Mouse (Mus musculus) E14TG2a.4 (cell line): ENCODE results near the gene Asic1.
A peak's percentile ranks its signal among the peaks of the same experiment; 100 is the strongest.

ENCODE experiments used
- H3K27me3 ChIP-seq: 2 replicates; pipeline ENCODE4 v1.6.1; 2014; ENCODE audit warnings: low read length, control low read depth; ENCODE audit not compliant: insufficient read depth
- H3K36me3 ChIP-seq: 2 replicates; pipeline ENCODE4 v1.6.1; 2014; ENCODE audit warnings: low read length, control low read depth; ENCODE audit not compliant: insufficient read depth
- H3K4me1 ChIP-seq: replicated peaks from 2 replicates; pipeline ENCODE4 v1.6.1; 2014; ENCODE audit warnings: low read depth, low read length, control low read depth
- H3K4me3 ChIP-seq: replicated peaks from 2 replicates; pipeline ENCODE4 v1.5.1; 2014; ENCODE audit warnings: mild to moderate bottlenecking, low read length
- H3K9me3 ChIP-seq: 2 replicates; pipeline ENCODE4 v1.6.1; 2014; ENCODE audit warnings: low read length, control low read depth
- CTCF ChIP-seq: conservative IDR thresholded peaks from 2 replicates; pipeline ENCODE4 v1.5.1; 2014; ENCODE audit warnings: low read length
- NANOG ChIP-seq: IDR thresholded peaks from 2 replicates; pipeline ENCODE4 v1.6.1; 2014; ENCODE audit warnings: borderline replicate concordance, low read length, mixed read lengths
- POU5F1 ChIP-seq: IDR thresholded peaks from 2 replicates; pipeline ENCODE4 v1.6.1; 2014; ENCODE audit warnings: low read length, borderline replicate concordance

Asic1 gene

DNA sequence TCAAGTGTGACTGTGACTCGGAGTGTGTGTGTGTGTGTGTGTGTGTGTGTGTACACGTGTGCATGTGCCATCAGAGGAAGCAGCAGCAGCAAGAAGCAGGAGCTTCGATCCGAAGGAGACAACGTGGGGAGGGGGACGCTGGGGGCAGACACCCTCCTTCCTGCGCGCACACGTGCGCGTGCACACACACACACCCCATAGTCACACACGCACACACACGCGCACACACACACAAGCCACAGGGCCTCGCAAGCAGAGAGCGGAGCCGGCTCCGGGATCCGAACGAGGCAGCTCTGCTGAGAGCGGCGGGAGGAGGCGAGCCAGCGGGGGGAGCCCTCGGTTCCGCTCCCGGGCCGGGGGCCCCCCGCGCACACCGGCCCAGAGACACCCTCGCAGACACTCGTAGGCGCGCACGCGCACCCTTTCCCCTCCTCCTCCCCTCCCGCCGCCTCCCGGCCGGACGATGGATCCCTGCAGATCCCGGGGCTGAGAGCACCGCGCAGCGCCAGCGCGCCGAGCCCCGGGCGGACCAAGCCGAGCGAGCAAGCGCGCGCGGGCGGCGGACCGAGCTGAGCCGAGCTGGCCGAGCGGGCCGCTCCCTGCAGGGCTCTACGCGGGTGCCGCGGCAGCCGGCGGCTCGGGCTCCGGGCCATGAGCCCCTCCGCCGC, at the start of gene Asic1:
Gene Asic1 (plus strand): TSS at position 215 of the 668 bp plus-strand sequence.
- Histone ChIP-seq H3K9me3 (no peaks in the 10 kb centered on the region), H3K36me3 (peaks cover 9% of the 10 kb centered on the region), H3K4me1 (peaks cover 48% of the 10 kb centered on the region), H3K4me3 (peak within 1 kb of the TSS; percentile 87), H3K27me3 (peaks cover 71% of the 10 kb centered on the region)
- TF ChIP-seq POU5F1 (no peak), CTCF (no peak), NANOG (no peak)

GRCm38 (mm10) chr15:99622063-99622462, 48.1 kb upstream of the Asic1 start:
- Histone ChIP-seq H3K36me3 (peaks cover 80% of the 10 kb centered on the region), H3K4me1 (0 out of 2 replicates have a peak, but pooled peaks cover 3% of the 10 kb centered on the region), H3K4me3 (no peak overlapping the region), H3K27me3 (no peaks in the 10 kb centered on the region), H3K9me3 (no peaks in the 10 kb centered on the region)
- TF ChIP-seq NANOG = no peak
- no peak for TF ChIP-seq POU5F1
- TF ChIP-seq CTCF = no peak

DNA sequence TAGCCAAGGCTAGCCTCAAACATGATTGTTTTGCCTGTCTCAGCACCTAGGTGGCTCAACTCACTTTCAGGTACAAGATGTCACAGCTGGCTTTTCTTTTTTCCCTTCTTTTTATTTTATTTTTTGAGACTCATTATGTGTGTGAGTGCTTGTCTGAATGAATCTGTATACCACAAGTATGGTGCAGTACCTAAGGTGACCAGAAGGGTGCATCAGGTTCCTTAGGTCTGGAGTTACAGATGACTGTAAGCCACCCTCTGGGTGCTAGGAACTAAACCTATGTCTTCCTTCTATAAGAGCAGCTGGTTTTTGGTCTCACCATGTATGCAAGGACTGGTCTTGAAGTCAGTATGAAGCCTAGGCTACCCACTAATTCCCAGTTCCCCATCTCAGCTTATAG, 38.5 kb upstream of the Asic1 start:
- no peak overlapping the region for H3K4me3 ChIP-seq
- 0 out of 2 replicates have a peak, but pooled peaks cover 4% of the 10 kb centered on the region for H3K4me1 ChIP-seq
- no peaks in the 10 kb centered on the region for H3K27me3 ChIP-seq
- peaks cover 98% of the 10 kb centered on the region for H3K36me3 ChIP-seq
- peak; percentile 64 for TF ChIP-seq CTCF
- no peak for TF ChIP-seq NANOG
- no peaks in the 10 kb centered on the region for H3K9me3 ChIP-seq

DNA sequence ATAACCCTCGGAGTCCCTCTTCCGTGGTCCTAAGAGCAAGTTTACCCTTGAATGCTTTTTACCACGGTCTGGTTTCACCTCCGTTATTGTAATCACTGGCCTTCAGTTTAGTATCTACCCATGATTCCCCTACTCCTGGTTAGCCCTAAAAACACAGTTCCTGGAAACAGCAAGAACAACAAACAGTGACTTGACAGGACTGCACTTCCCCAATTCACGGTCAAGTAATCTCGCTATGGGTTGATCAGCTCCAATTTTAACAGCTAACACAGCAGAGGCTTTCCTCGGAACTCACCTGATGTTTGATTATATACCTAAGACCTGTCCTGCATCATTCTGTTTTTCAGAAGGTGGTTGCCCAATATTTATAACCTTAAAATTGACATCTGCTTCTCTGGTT, 35.5 kb upstream of the Asic1 start:
- peaks cover 98% of the 10 kb centered on the region for H3K36me3 ChIP-seq
- TF ChIP-seq CTCF (no peak), NANOG (no peak), POU5F1 (no peak)
- H3K27me3 ChIP-seq = no peaks in the 10 kb centered on the region

GRCm38 (mm10) chr15:99637405-99638123, 32.6 kb upstream of the Asic1 start:
- TF ChIP-seq POU5F1 (no peak), NANOG (no peak), CTCF (no peak)
- no peaks in the 10 kb centered on the region for H3K27me3 ChIP-seq

More for the DNA sequence above, 35.5 kb upstream of the Asic1 start:
- H3K9me3 ChIP-seq = no peaks in the 10 kb centered on the region
- H3K4me1 ChIP-seq = peaks cover 23% of the 10 kb centered on the region
- H3K4me3 ChIP-seq = no peak overlapping the region

DNA sequence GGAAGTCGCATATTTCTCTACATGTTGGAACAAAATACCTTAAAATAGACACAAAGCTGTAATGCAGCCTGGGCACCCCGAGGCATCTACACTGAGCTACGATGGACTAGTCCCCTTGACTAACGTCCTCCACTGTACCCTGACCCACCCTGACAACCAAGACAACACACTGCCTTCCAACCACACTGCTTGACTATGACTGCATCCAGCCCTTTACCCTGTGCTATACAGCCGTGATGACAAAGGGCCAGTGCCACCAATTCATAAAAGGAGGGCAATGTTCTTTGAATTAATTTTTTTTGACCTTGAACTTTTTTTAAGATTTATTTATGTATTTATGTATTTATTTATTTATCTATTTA, 32.1 kb upstream of the Asic1 start:
- no peaks in the 10 kb centered on the region for H3K9me3 ChIP-seq
- peaks cover 34% of the 10 kb centered on the region for H3K4me1 ChIP-seq
- no peak overlapping the region for H3K4me3 ChIP-seq
- peaks cover 96% of the 10 kb centered on the region for H3K36me3 ChIP-seq
- TF ChIP-seq CTCF (no peak), NANOG (no peak), POU5F1 (no peak)
- no peaks in the 10 kb centered on the region for H3K27me3 ChIP-seq

More at GRCm38 (mm10) chr15:99637405-99638123, 32.6 kb upstream of the Asic1 start:
- no peaks in the 10 kb centered on the region for H3K9me3 ChIP-seq
- H3K4me1 ChIP-seq = peaks cover 31% of the 10 kb centered on the region
- no peak overlapping the region for H3K4me3 ChIP-seq
- peaks cover 98% of the 10 kb centered on the region for H3K36me3 ChIP-seq

GRCm38 (mm10) chr15:99642622-99643021, 27.5 kb upstream of the Asic1 start:
- Histone ChIP-seq H3K27me3 (no peaks in the 10 kb centered on the region), H3K36me3 (peaks cover 67% of the 10 kb centered on the region), H3K4me1 (peaks cover 62% of the 10 kb centered on the region), H3K4me3 (no peak overlapping the region), H3K9me3 (no peaks in the 10 kb centered on the region)
- TF ChIP-seq POU5F1 (no peak), NANOG (no peak), CTCF (no peak)

GRCm38 (mm10) chr15:99643832-99644231, 26.3 kb upstream of the Asic1 start:
- Histone ChIP-seq H3K36me3 (peaks cover 61% of the 10 kb centered on the region), H3K27me3 (no peaks in the 10 kb centered on the region), H3K9me3 (no peaks in the 10 kb centered on the region), H3K4me3 (no peak overlapping the region), H3K4me1 (peaks cover 69% of the 10 kb centered on the region)
- no peak for TF ChIP-seq NANOG
- no peak for TF ChIP-seq POU5F1
- no peak for TF ChIP-seq CTCF
